Mouse (Mus musculus): ENCODE measurements around the gene Nt5c1a.
"Not testable (repeated sequence)": the region's sequence is repeated elsewhere in the genome, so short reads cannot be mapped to it uniquely, and the experiment has no call there.

The Nt5c1a gene

DNA sequence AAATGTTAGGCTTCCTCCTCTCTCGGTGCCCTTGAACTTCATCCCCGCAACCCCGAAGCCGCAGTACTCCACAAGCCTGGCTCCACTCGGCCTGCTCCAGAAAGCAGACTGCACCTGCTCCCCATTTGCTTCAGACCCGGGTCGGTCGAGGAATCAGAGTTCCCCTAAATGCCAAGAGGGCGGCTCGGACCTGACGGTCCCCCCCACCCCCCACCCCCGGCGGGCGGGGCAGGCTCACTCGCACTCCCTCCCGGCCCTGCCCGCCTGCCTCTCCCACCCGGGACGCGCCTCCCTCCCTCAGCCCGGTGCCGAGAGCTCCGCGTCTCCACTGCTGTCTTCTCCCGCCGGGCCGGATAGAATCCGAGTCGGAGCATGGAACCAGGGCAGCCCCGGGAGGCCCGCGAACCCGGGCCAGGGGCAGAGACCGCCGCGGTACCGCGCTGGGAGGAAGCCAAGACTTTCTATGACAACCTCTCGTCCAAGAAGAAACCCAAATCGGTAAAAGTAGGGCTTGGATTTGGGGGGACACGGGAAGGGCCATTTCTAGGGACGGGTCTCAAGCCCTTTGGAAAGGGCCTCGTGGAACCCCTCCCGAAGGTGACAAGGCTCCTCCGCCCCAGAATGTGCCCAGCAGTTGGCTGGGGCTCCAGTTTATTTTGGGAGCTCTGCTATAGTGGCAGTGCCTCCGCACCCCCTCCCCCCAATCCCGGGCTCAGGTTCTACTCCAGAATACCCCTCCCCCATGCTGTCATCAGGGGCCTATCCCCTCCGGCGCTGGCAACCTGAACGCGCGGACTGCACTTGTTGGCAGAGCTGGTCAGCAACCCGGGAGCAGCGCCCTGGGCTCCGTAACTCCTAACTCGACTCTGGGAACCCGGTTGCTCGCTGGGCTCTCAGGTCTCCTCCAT, at the start of gene Nt5c1a:
Nt5c1a (plus strand) TSS at position 319 of the 908 bp plus-strand sequence.
- DNase-seq (ENCODE audit: low read depth) = no peak

DNA sequence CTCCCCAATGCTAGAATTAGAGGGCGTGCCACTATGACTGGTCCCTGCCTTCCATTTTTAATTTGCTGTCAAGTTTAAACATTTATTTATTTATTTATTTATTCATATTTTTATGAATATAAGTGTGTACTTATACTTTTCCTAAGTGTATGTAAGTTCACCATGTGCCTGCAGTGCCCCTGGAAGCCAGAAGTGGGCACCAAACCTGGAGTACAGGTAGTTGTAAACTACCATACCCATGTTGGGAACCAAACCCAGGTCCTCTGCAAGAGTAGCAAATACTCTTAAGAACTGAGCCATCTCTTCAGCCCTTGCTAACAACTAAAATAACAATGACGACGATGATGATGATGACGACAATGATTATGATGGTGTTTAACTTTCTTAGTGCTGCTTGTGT, 49.3 kb upstream of the Nt5c1a start:
- DNase-seq (ENCODE audit: low read depth) = no peak

DNA sequence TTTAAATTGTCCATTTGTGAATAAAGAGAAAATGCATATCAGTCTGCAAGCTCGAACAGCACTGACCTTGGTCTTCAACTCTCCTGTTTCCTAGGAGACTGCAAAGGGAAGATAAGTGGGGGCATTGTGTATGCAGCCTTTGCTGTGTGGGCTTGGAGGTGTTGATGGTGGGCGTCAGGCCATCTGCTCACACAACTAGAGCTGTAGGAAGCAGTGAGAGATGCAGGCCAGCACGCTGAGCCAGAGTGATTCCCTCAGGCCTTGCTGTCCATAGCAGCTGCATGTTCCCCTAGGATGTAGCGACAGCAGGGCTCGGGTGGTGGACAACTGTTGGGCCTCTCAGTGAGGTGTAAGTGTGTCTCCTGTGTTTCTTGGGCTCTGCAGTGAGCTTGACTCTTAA, 48.3 kb upstream of the Nt5c1a start:
- DNase-seq (ENCODE audit: low read depth) = no peak

DNA sequence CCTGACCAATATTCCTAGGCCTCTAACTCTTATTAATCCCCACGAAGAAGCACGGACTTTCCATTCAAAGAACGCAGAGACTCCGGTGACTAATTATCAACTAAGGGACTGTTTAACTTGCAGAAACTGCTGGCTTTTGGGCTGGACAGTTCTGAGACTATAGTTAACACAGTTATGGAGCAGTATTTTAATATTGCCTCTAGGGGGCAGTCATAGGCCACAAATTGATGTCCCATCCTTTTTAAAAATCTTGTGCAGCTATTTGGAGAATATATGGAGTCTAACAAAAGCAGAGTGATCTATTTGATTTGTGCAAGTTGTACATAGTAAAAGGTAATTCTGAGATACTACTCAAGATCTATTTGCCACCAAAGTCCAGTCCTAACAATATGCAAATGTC, 46.3 kb upstream of the Nt5c1a start:
- peak; percentile 73 for DNase-seq (ENCODE audit: low read depth)

DNA sequence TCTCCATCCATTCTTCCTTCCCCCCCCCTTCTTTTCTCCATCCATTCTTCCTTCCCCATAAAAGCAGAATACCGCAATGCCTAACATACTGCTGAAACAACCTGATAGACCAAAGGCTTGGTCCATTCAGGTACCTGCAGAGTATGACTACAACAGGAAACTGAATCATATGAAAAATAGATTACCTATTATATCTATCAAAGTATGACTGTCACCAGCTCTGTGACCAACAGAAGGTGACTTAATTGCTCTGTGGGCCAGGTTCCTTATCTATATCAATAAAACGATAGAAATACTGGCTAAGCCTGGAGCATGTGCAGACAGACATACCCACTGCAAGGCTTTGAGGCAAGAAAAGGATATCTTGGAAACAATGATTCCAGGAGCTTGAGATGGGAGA, 45.9 kb upstream of the Nt5c1a start:
- DNase-seq (ENCODE audit: low read depth) = no peak

DNA sequence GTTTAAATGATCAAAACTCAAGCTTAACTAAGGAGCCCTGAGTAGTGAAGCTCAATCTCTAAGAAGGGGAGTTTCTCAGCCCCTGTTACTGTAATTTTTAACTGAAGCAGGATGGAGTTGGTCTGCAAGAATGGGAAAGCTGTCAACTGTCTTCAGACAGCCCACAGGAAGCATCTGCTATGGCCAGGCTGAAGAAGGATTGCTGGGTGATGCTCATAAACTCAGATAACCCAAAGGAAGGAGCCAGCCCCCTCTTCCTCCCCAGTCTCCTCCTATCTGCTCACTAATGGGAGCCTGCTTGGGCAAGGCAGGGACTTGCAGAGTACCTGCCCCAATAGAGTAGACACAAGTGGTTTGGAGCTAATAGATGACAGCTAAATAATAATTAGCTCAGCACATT, 45.5 kb upstream of the Nt5c1a start:
- peak; percentile 55 for DNase-seq (ENCODE audit: low read depth)

DNA sequence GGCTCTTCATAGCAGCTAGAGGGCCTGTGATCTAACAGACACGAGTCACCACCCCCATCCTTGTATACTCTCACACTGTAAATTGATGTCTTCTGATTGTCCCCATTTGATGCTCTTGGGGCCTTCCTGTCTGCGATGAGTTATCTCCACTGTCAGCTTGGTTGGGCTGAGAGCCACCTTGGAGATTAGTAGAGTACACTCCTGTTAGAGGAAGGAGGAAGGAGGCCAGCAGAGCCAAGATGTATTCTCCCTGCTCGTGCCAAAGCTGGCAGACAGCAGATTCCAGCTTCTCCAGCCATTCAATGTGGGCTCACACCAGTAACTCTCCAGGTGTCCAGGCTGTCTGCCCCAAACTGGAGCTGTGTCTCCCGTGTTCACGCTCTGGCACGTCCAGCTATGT, 40.7 kb upstream of the Nt5c1a start:
- DNase-seq (ENCODE audit: low read depth) = no peak

DNA sequence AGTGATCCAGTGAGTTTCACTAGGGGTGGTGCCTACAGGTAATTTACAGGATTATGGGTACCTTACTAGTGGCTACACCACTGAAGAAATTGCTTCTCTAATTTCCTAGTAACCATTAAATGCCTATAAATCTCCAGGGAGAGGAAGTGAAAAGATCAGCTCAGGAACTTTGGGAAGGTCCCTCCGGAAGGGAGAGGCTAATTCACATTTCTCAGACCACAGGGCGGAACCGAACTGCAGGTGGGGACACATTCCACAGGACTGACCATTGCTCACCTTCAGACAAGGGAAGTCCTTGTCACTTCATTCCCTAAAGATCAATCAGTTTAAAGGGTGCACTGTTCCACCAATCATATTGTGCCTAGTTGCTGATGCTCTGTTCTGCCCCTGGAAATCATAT, 40.1 kb upstream of the Nt5c1a start:
- DNase-seq (ENCODE audit: low read depth) = not testable (repeated sequence)

DNA sequence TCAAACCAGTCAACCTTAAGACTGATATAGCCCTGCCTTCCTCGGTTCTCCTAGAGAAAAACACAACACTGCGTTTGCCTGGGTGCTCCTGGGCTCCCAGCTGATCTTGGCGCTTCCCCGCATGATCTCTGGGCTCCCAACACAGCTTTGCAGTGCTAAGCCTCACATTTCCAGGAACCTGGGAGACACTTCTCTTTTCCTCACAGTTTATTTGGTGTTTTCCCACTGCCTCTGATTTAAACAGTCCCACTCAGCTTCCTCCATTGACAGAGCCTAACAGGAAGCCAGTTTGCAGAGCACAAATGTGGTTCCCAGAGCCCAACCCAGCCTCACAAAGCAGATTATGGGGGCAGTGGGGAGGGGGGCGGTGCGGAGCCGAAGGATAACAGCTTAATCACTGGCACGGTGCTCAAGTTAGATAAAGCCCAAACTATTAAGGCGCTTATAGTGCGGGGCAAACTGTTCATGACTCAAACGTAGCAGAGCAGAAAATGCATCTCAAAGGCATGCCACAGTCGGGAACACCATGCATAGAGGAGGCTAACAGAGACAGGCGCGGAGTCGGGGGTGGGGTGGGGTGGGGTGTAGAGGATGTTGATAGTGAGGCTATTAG, 38.9 kb upstream of the Nt5c1a start:
- no peak for DNase-seq (ENCODE audit: low read depth)

DNA sequence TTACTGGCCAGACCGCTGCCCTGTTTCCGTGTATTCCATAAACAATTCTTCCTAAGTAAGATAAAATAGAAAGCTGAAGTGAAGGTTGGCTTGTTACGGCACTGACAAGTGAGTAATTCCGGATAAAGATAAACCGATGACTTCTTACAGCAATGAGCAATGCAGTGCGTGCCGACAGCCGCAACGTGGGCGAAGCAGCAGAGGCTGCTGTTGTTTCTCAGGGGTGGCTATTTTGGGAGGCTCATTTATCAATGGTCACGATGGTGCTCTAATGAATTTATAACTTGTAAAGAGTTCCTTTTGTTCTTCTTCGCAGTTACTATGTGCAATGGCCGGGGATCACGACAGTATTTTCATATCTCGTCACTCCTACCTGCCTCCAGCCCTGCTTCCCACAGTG, 37.1 kb upstream of the Nt5c1a start:
- no peak for DNase-seq (ENCODE audit: low read depth)

DNA sequence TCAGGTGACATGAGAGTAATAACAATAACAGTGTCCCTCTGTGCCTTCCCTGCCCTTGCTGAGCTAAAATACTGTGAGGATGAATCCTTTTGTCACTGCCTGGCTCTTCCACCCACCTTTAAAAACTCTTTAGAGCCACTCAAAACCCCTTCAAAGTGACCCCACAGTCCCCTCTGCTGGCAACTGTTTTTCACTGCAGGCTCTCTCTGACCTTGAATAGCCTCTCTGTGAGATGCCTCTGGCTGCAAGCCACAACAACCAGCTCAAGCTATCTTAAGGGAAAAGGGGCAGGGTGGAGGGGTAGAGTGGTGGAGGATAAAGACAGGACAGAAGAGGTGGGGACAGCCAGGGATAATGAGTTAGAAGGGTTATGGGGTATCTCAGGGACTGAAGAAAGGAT, 29.5 kb upstream of the Nt5c1a start:
- DNase-seq (ENCODE audit: low read depth) = peak; percentile 38

DNA sequence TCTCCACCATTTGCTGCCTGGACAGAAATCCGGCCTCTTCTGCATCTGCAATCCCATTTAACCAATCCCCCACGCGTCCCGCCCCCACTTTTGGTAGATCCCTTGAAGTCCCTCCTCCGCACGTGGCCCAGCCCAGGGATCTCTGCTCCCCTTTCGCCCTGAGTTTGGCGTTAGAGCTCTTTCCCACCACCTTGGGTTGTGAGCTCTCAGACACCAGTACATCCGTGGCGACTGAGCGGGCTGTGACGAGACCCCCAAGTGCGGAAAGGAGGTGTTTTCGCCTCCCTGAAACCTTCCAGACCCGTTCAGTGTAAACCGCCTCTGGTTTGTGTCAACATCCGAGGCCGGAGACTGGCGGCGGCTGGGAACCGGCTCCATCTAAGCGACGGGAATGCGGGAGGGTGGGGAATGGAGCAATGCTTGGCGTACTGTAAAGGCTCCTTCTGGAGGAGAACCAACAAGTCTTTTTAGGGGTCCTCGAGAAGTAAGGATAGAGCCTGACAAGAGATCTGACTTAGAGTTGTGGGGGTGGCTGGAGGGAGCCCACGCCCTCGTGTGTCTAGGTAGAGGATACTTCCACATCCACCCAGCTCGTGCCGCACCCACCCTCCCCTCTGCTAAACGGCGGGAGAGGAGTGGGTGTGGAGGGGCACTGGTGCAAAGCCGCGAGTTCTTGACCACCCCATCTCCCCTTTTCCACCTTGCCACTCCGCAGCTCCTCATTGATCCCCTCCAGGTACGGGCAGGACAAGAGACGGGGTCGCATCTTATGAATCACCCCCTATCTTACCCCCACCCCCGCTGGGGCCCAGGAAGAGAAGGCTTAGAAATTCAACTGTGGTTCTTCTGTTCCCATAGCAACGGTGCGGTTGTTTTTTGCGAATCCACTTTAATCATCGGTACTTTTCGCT, 18.7 kb upstream of the Nt5c1a start, which contains the start of gene Hpcal4:
Hpcal4 (plus strand) TSS at position 900 of the 911 bp plus-strand sequence.
- no peak for DNase-seq (ENCODE audit: low read depth)

DNA sequence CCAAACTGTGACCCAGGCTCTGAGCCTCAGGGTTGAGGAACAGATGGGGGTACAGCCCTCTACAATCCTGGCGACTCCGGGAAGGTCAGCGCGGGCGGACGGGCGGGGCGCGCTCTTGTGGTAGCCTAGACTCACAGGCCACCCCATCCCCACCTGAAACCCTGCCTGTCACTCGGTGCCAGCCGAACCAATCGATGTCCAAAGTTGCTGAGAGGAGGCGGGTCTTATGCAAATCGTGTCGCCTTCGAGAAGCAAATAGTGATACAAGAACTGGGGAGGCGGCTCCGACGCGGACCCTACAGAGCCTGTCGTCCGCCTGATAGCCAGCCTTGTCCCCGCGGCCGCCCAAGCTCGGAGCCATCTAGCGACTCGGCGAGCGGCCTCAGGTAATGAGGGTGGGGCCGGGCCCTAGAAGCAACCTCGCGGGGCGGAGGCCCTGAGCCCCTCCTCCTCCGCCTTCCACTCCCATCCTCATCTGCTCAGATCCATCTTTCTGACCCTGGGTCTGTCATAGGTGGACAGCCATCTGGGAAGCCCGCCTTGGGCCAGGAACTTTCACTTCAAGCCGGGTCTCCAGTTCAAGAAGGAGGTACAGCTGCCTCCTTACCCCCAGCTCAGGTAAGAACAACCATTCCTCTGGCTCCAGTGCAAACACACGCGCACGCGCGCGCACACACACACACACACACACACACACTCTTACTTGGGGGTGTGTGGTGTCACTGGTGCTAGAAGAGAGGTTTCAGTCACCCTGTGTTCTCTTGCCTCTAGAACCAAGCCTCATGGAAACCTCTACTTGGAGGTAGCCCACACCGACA, 17.9 kb upstream of the Nt5c1a start:
- no peak for DNase-seq (ENCODE audit: low read depth)

DNA sequence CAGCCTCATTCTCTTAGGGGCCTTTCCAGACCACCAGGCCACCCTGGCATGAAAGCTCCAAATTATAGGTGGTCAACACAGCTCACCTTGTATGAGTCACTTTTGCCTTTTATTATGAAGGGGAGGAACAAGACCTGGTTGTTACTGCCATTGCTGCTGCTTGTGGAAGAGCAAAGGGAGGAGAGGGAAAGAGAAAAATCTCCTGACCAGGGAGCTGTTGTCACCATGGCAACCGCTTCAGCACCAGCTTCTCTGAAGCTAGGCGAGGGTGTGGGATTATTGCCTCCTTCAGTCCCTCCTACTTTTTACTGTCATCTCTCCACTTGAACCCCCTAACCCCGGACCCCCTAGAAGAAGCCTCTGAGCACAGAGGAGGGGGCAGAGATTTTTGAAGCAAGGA, 16.5 kb upstream of the Nt5c1a start:
- no peak for DNase-seq (ENCODE audit: low read depth)

DNA sequence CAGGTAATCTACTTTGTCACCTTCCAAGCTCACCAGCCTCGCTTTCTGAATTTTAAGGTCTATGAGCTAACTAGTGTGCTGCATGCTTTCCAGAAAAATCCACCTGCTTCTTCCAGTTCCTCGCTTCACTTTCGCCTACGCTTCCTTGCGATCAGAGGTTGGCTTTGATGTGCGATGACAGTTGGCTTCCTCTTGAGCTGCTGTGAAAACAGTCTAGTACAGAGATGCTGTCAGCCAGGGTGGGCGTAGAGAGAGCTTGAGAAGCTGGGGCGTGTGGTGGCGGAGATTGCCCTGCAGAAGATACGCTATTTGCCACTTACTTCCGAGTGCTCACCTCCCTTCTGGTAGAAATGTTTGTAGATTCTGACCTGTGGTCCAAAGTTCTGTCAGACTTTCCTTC, 9.0 kb upstream of the Nt5c1a start:
- DNase-seq (ENCODE audit: low read depth) = no peak

DNA sequence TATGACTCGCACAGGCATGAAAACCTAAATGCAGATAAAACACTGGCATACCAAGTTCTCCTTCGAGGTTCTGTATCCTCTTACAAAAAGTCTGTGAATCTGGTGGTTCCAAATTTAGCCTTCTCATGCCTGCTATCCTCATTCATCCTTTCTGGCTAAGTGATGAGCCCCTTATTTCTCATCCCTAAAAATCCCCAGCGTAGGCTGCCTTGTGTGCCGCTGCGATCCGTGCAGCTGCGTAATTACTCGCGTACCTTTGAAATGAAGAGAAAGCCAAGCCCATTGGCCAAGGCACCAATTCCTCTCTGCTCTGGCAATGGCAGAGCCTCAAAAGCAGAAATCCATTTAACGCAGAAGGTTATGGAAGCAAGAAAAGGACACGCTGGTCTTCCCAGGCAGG, 7.5 kb upstream of the Nt5c1a start:
- DNase-seq (ENCODE audit: low read depth) = no peak

DNA sequence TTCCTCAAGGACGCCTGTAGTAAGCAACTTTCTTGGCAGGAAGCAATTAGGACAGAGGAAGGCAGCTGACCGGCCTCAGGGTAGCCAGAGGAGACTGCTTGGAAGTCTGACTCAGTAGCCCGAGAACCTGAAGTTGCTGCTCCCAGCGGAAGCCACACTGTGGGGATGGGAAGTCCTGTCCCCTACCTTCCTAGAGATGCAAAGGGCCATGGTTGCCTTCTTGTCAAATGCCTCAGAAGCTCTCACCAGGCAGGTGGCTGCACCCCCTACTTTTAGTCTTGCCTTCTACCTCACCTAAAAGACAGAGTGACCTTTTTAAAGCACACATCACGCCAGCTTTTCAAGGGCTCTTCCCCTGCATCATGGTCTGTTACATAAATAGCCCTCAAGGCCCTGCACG, 4.6 kb upstream of the Nt5c1a start:
- DNase-seq (ENCODE audit: low read depth) = no peak

DNA sequence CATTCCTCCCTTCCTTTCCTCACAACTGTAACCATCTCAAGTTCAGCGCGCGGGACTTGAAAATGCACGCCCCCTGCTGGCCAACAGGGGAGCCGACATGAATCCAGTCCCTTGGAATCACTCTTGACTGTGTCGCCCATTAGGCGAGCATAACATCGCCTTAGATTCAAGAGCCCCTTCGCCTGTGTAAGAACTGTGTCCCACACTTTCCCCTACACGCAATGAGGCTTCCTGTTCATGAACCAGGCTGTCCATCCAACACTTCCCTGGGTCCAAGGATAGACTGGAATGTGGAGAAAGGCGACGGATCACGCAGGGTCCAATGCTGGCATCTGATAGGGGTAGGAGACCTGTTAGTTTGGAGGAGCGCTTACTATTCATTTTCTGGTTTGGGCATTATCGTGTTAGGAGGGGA, 526 bp upstream of the Nt5c1a start:
- peak; percentile 57 for DNase-seq (ENCODE audit: low read depth)

DNA sequence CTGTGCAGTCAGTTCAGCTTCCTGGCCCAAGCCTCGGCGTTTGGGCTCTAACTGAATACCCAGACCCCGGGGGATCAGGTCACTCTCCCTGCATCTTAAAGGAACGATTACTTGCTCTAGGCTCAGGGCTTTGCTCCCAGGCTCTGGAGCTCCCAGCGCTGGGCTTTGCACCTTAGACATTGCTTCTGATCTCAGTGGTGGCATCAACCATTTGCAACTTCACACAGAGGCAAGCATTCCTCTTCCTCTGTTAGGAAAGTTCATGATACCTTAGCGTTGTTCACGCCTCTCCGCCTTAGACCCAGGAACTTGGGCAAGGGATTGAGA, 753 bp downstream of the Nt5c1a start:
- DNase-seq (ENCODE audit: low read depth) = no peak

DNA sequence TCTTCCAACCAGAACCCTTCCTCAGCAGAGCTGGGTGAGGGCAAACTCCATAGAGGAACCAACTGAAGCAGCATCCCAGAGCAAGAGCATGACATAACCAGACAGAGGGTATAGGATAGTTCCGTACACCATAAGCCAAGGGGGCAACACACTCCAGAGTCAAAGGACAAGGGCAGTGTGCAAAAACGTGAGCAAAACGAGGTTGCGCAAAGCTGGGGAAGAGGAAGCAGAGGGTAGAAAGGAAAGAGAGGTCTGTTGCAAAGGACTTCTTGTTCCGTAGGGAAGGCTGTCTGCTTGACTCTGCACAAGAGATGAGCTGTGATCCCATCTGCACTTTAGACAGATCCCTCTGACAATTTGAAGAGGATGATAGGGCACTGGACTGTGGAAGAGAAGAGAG, 6.0 kb downstream of the Nt5c1a start:
- peak; percentile 7 for DNase-seq (ENCODE audit: low read depth)

DNA sequence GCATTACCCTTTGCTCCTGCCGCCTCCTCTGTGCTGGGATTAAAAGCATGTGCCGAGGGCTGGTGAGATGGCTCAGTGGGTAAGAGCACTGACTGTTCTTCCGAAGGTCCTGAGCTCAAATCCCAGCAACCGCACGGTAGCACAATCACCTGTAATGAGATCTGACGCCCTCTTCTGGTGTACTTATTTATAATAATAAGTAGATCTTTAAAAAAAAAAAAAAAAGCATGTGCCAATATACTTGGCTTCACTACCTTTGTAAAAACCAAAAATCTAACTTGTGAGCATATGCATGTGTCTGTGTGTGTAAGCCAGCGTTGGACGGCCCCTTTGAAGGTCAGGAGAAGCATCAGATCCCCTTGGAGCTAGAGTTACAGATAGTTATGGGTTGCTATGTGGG, 9.7 kb downstream of the Nt5c1a start:
- DNase-seq (ENCODE audit: low read depth) = no peak

DNA sequence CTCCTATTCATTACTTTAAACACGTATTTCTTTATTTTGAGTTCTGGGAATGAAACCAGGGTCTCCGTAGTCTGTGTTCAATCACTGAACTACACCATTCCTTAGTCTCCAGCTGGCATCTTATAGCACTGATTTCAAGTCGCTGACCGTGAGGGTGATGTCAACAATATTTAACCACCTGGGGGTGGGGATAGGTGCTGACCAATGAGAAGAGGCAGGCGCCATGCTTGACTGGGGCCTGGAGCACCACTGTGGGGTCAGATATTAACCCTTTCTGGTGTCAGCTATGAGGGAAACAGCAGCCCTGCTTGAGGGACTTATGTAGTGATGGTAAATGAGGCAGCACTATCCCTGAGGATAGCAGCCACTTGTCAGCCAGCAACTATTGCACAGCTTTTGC, 10.1 kb downstream of the Nt5c1a start:
- no peak for DNase-seq (ENCODE audit: low read depth)
